Mouse (Mus musculus) lung, embryonic 15.5 days (tissue): Measurements from ENCODE around the gene Dlgap3. TPM values are rescaled to one million over a fixed set of nuclear protein-coding genes. Genes with fewer than 3 reads are reported as not detected.
A peak's percentile ranks its signal among the peaks of the same experiment; 100 is the strongest.

Experiments
- ATAC-seq: fragments of 200-750 bp; cut with Nextera tagmentation; 2 replicates; pipeline ENCODE4 v1.8.0; 2017; ENCODE audit warnings: moderate number of reproducible peaks, borderline replicate concordance; ENCODE audit not compliant: low FRiP score, low TSS enrichment; ENCODE audit errors: extremely low read depth
- H3K27ac ChIP-seq: fragments of 300-500 bp; sonication (generic); 2 replicates; pipeline ENCODE4 v1.5.1; 2015; ENCODE audit warnings: moderate library complexity, mild to moderate bottlenecking, inconsistent platforms
- H3K27me3 ChIP-seq: fragments of 300-500 bp; sonication (generic); 2 replicates; pipeline ENCODE4 v1.6.1; 2015; ENCODE audit warnings: inconsistent platforms
- H3K36me3 ChIP-seq: fragments of 300-500 bp; sonication (generic); 2 replicates; pipeline ENCODE4 v1.6.1; 2015; ENCODE audit warnings: inconsistent platforms
- H3K4me1 ChIP-seq: fragments of 300-500 bp; sonication (generic); 2 replicates; pipeline ENCODE4 v1.6.1; 2015; ENCODE audit warnings: inconsistent platforms
- H3K4me2 ChIP-seq: fragments of 300-500 bp; sonication (generic); 2 replicates; pipeline ENCODE4 v1.6.1; 2015; ENCODE audit warnings: inconsistent platforms, mild to moderate bottlenecking, moderate library complexity
- H3K4me3 ChIP-seq: fragments of 300-500 bp; sonication (generic); 2 replicates; pipeline ENCODE4 v1.5.1; 2015; ENCODE audit warnings: mild to moderate bottlenecking, inconsistent platforms
- H3K9ac ChIP-seq: fragments of 300-500 bp; sonication (generic); 2 replicates; pipeline ENCODE4 v1.6.1; 2015; ENCODE audit warnings: inconsistent platforms
- H3K9me3 ChIP-seq: fragments of 300-500 bp; sonication (generic); 2 replicates; pipeline ENCODE4 v1.6.1; 2016; ENCODE audit warnings: inconsistent platforms
- WGBS: fragments of 180-500 bp; shearing (Covaris S2); methylation state at CpG from one replicate; pipeline ENCODE4 v1.1.7; 2015; 5-methylcytosine and 5-hydroxymethylcytosine counted together
- polyA plus RNA-seq: library from polyadenylated mRNA; unstranded; fragments of >200 nt; fragmentation: Nextera tagmentation; extraction: Ambion mirVana; gene quantifications from 2 replicates; pipeline ENCODE4 v1.2.1, GENCODE M21; 2015

Dlgap3 gene
- polyA plus RNA-seq, 1 experiment from 2014 or later: 0.75 TPM

DNA sequence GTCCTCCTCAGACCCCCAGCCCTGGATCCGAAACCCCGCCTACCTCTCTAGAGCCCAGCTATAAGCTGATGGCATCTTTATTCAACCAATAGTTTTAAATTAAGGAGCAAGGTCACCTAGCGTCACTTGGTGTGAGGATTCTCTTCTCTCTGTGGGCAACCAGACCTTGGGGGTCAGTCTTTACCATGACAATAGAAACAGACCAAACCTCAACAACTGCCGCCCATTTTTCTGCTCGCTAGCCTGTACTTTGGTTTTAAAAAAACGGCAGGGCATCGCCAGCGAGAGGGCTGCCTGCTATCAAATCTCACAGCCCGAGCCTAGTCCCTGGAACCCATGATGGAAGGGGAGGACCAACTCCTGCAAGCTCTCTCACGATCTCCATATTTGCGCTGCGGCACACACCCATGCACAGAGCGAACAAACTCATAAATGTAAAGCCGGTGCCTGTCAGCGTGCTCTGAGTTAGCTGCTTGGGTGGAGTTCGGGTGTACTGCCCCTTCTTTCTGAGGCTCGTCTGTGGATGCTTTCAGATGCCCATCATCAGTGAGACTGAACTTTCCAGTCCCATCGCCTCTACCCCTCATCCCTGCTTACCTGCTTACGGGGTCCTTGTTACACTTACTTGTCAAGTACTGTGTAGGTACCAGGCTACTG lies 55.6 kb downstream of the Dlgap3 start:
- no peak for ATAC-seq
- peaks cover 59% of the 10 kb centered on the region for H3K27me3 ChIP-seq
- no peak overlapping the region for H3K27ac ChIP-seq
- no peak overlapping the region for H3K9ac ChIP-seq
- 22% methylated on average over 19 of the region's 19 CpGs for WGBS
- no peaks in the 10 kb centered on the region for H3K36me3 ChIP-seq
- no peak overlapping the region for H3K4me2 ChIP-seq
- H3K4me3 ChIP-seq: no peak overlapping the region
- H3K9me3 ChIP-seq: no peaks in the 10 kb centered on the region
- no peaks in the 10 kb centered on the region for H3K4me1 ChIP-seq

DNA sequence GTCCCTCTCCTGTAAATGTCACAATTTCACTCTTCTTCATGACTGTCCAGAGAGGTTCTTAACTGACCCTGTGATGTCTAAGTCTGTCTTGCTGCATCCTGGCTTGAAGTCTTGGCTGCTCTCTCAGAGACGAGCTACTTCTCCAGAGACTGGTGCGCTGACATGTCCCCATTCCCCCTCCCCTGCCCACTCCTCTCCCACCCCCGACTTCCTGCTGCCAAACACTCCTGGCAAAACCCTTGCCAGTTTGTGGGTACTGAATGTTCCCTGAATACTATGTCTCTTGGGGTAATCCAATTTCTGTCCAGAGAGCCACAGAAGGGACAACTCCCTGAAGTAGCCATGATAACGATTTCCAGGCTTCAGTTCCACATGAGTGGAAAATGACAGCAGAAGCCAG lies 57.1 kb downstream of the Dlgap3 start:
- Histone ChIP-seq H3K9me3 (no peaks in the 10 kb centered on the region), H3K4me3 (no peak overlapping the region), H3K4me2 (no peak overlapping the region), H3K9ac (no peak overlapping the region), H3K36me3 (no peaks in the 10 kb centered on the region), H3K27me3 (peaks cover 59% of the 10 kb centered on the region), H3K27ac (no peak overlapping the region), H3K4me1 (no peaks in the 10 kb centered on the region)
- WGBS: 55% methylated on average over 4 of the region's 4 CpGs
- no peak for ATAC-seq

DNA sequence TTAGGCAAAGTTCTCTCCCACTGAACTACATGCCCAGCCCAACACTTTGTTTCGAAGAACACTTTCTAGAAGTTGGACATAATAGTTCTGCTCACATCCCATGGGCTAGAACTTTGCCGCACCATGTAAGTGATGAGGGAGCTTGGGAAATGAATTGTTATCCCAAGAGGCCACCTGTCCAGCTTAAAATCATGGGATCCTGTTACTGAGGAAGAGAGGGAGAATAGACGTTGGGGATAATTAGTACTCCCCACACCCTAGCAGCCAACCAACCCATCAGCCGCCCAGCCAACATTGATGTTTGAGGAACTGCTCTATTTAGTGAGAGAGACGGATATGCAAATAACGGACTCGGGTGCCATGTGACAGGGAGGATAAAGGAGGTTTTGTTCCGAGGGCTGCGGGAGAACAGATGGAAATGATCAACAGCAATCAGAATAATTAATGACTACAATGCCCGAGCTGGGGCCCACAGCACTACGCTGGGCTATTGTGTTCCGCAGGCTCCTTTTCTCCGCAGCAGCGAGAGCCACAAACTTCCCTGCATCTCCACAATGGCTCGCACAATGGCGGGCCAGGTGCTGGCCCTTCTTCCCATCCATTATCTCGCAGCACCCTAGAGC lies 58.2 kb downstream of the Dlgap3 start:
- Histone ChIP-seq H3K27me3 (peaks cover 57% of the 10 kb centered on the region), H3K4me2 (no peak overlapping the region)
- WGBS: 15% methylated on average over 17 of the region's 17 CpGs

DNA sequence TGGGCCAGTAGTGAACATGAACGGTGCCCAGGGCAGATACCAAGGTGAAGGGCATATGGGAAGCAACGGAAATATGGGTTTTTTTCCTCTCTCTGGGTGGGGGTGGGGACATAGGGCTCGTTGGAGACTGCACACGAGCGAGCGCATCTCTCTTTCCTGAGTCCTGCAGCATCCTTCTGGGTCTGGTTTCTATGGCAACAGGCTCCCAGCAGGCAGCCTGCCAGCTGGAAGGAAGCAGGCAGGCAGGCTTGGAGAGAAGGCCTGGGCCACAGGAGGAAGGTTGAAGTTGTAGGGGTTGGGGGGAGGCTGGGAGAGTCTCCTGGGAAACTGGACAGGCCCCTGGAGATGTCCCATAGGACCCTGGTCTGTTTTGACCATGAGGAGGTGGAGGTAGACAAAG lies 63.0 kb downstream of the Dlgap3 start:
- Histone ChIP-seq H3K4me3 (no peak overlapping the region), H3K9me3 (no peaks in the 10 kb centered on the region), H3K36me3 (no peaks in the 10 kb centered on the region), H3K4me2 (no peak overlapping the region), H3K9ac (no peak overlapping the region), H3K4me1 (peaks cover 8% of the 10 kb centered on the region), H3K27ac (no peak overlapping the region), H3K27me3 (peaks cover 44% of the 10 kb centered on the region)
- 42% methylated on average over 6 of the region's 6 CpGs for WGBS
- no peak for ATAC-seq

More for the DNA sequence above, 58.2 kb downstream of the Dlgap3 start:
- Histone ChIP-seq H3K4me3 (no peak overlapping the region), H3K36me3 (no peaks in the 10 kb centered on the region), H3K9ac (no peak overlapping the region), H3K27ac (no peak overlapping the region), H3K9me3 (no peaks in the 10 kb centered on the region), H3K4me1 (no peaks in the 10 kb centered on the region)
- ATAC-seq: no peak

DNA sequence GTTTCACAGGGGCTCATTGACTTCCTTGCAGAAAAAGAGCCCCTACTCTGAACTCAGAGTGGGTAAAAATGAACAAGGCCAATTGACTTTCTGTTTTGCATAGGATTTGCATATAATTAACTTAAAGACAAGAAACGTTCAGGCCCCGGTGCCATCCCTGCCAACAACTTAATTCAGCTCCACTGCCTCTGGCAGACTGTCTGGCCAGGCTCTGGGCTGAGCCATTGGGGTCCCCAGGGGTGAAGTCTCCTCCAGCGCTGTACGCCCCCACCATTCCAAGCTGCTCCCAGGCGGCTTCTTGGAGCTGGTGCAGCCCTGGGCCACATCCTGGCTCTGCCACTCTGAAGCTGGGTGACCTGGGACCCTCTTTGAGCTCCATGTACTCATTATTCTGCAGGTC lies 63.5 kb downstream of the Dlgap3 start:
- H3K36me3 ChIP-seq: no peaks in the 10 kb centered on the region
- no peak overlapping the region for H3K4me2 ChIP-seq
- no peak overlapping the region for H3K4me3 ChIP-seq
- no peaks in the 10 kb centered on the region for H3K9me3 ChIP-seq
- H3K27ac ChIP-seq: no peak overlapping the region
- no peak for ATAC-seq
- H3K27me3 ChIP-seq: peaks cover 44% of the 10 kb centered on the region
- no peak overlapping the region for H3K9ac ChIP-seq
- peaks cover 8% of the 10 kb centered on the region for H3K4me1 ChIP-seq
- WGBS: 54% methylated on average over 5 of the region's 5 CpGs

DNA sequence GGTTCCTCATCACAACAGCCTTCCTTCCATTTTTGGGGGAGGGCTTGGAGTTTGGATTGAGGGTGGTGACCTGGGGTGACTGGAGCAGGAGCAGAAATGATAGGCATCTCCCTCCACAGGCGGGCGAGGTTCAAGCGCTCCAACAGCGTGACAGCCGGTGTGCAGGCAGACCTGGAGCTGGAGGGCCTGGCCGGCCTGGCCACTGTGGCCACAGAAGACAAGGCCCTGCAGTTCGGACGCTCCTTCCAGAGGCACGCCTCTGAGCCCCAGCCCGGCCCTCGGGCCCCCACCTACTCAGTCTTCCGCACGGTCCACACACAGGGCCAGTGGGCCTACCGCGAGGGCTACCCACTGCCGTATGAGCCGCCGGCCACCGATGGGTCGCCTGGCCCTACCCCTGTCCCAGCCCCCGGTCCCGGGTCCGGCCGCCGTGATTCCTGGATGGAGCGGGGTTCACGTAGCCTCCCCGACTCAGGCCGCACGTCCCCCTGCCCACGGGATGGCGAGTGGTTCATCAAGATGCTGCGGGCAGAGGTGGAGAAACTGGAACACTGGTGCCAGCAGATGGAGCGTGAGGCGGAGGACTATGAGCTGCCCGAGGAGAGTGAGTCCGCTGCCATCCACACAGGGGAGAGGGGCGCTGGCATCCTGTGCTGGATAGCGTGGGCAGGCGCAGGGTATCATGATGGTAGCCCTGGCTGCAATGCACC lies 64.6 kb downstream of the Dlgap3 start:
- Histone ChIP-seq H3K27me3 (peaks cover 48% of the 10 kb centered on the region), H3K4me3 (no peak overlapping the region), H3K27ac (no peak overlapping the region), H3K4me2 (no peak overlapping the region), H3K4me1 (peaks cover 8% of the 10 kb centered on the region), H3K9me3 (no peaks in the 10 kb centered on the region), H3K36me3 (no peaks in the 10 kb centered on the region), H3K9ac (no peak overlapping the region)
- 77% methylated on average over 40 of the region's 40 CpGs for WGBS
- no peak for ATAC-seq

DNA sequence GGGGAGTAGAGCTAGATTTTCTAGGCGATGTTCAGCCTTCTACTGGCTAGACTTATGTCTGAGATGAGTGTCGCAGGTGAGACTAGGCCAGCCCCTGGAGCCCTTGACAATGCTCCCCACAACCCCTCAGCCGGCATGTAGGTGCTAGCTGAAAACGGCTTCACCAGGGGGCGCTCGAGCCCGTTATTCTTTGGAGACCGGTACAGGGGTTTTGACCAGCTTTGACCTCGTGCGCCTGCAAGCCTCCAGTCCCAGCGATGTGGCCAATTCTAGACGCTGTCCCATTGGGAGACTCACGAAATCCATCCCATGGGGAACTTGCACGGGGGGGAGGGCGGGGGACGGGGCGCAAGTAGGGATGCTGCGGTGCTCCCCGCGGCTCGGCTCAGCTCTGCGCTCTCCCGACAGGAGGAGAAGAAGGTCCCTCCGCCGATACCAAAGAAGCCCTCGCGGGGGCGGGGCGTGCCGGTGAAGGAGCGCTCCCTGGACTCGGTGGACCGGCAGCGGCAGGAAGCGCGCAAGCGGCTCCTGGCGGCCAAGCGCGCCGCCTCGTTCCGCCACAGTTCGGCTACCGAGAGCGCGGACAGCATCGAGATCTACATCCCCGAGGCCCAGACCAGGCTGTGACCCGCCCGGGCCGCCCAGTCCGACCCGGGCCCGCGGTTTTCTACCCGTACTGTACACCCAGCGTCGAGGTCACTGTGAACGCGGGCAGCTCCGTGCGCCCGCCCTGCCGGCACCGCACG lies 66.9 kb downstream of the Dlgap3 start:
- Histone ChIP-seq H3K9ac (peak overlapping the region; percentile 44), H3K27ac (no peak overlapping the region), H3K27me3 (peaks cover 50% of the 10 kb centered on the region), H3K4me2 (peak overlapping the region; percentile 99), H3K9me3 (no peaks in the 10 kb centered on the region), H3K4me3 (peak overlapping the region; percentile 54), H3K4me1 (peaks cover 8% of the 10 kb centered on the region), H3K36me3 (no peaks in the 10 kb centered on the region)
- ATAC-seq: peak; percentile 72; the same call in 1 of the 2 replicates
- WGBS: under 1% methylated on average over 56 of the region's 67 CpGs

DNA sequence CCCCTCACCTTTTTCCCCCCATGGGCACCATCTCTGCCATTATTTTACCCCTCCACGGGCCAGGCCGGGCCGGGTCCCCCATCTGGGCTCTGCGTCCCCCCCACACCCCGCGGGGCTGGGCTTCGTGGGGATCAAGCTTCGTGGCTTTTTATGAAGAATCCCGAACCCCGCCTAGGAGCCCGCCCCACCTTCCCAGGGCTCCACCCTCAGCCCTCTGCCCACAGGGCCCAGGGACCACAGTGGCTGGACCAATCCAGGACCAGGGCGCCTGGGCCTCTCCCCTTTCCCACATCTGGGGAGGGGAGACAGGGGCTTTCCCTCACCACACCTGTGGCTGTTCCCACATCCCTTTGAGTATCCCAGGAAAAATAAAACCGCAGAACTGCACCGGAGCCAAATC lies 67.6 kb downstream of the Dlgap3 start:
- Histone ChIP-seq H3K9ac (peak overlapping the region; percentile 44), H3K4me2 (peak overlapping the region; percentile 99), H3K4me1 (peaks cover 8% of the 10 kb centered on the region), H3K4me3 (peak overlapping the region; percentile 54), H3K27me3 (peaks cover 50% of the 10 kb centered on the region), H3K36me3 (no peaks in the 10 kb centered on the region), H3K27ac (no peak overlapping the region), H3K9me3 (no peaks in the 10 kb centered on the region)
- ATAC-seq: no peak
- WGBS: 2% methylated on average over 14 of the region's 14 CpGs

DNA sequence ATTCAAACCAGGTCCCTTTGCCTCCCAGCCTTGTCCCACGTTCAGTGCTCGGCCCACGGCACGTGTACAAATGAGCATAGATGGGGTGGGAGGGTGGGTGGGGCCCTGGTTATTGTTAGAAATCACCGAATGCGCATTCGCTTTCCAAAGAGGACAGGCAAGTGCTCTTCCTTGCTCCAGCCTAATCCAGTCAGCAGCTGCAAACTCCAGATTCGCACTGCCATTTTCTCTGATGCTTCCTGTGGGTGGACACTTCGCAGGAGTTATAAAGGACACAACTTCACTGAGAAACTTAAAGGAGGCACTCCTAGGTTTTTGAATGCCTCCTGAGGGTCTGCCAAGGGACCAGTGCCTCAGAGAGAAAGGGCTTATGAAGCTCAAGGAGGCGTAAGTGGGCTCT lies 68.3 kb downstream of the Dlgap3 start:
- no peak overlapping the region for H3K9ac ChIP-seq
- no peaks in the 10 kb centered on the region for H3K9me3 ChIP-seq
- WGBS: 55% methylated on average over 10 of the region's 10 CpGs
- H3K4me3 ChIP-seq: no peak overlapping the region
- H3K27me3 ChIP-seq: peaks cover 50% of the 10 kb centered on the region
- H3K4me2 ChIP-seq: peak overlapping the region; percentile 99
- H3K36me3 ChIP-seq: no peaks in the 10 kb centered on the region
- peaks cover 8% of the 10 kb centered on the region for H3K4me1 ChIP-seq
- no peak overlapping the region for H3K27ac ChIP-seq
- no peak for ATAC-seq

DNA sequence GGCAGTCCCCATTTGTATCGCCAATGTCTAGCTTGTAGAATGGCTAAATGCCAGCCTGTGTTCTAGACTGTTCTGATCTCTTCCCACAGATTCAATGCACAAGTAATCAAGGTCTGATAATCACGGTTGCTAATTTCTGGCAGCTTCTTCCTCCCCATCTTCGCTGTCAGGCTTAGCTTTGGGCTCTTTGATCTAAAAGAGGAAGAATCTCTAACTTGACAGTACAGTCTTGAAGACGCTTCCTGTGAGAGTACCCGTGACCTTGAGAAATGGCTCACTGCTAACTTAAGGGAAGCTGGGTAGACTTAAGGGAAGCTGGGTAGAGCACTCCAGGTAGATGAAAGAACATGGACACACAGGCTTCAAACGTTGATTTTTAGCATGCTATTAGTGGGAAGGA lies 73.7 kb downstream of the Dlgap3 start:
- WGBS: 50% methylated on average over 6 of the region's 6 CpGs
- Histone ChIP-seq H3K9me3 (no peaks in the 10 kb centered on the region), H3K4me2 (no peak overlapping the region)

DNA sequence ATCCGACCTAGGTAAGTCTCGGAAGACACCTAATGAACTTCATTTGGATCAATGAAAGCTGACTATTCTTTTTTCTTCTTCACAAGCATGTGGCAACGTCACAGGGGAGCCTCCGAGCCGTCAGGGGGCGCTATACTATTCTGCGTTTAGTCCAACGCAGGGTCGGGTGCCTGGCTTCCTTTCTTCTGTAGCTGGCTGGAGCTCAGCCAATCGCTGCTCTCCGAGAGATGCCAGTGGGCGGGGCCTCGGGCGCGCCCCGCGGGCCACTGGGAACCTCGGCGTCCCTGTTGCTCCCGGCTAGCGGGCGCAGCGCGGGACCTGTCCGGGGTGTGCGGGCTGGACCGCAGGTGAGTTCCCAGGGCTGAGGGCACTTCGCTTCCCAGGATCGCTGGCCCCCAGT lies 74.5 kb downstream of the Dlgap3 start, which contains the start of gene Smim12:
Gene Smim12 (plus strand): TSS at position 233 of the 400 bp plus-strand sequence.
- under 1% methylated on average over 29 of the region's 29 CpGs for WGBS
- Histone ChIP-seq H3K4me2 (peak within 1 kb of the TSS; percentile 78), H3K4me3 (peak within 1 kb of the TSS; percentile 66), H3K4me1 (peaks cover 13% of the 10 kb centered on the region), H3K9ac (peak within 1 kb of the TSS; percentile 75), H3K27me3 (0 out of 2 replicates have a peak, but pooled peaks cover 2% of the 10 kb centered on the region), H3K9me3 (no peaks in the 10 kb centered on the region), H3K36me3 (peaks cover 15% of the 10 kb centered on the region), H3K27ac (0 out of 2 replicates have a peak within 1 kb of the TSS, but pooled peaks have one; percentile 1)
- peak; percentile 94 for ATAC-seq

More for the DNA sequence above, 73.7 kb downstream of the Dlgap3 start:
- H3K27ac ChIP-seq: no peak overlapping the region
- H3K4me1 ChIP-seq: peaks cover 13% of the 10 kb centered on the region
- no peak overlapping the region for H3K9ac ChIP-seq
- no peak for ATAC-seq
- peaks cover 8% of the 10 kb centered on the region for H3K36me3 ChIP-seq
- peaks cover 9% of the 10 kb centered on the region; the same call in 1 of the 2 replicates for H3K27me3 ChIP-seq
- H3K4me3 ChIP-seq: no peak overlapping the region
